Mouse (Mus musculus): ENCODE results near the gene Ankle2. TPM values are rescaled to one million over a fixed set of nuclear protein-coding genes. Genes with fewer than 3 reads are reported as not detected.

Gene Ankle2
- total RNA-seq (2014; rRNA removed) (31.0 and 40.2 TPM in 2 replicates), polyA plus RNA-seq (2015; fragmentation: Nextera tagmentation; extraction: Ambion mirVana) (11.6 and 17.8 TPM in 2 replicates)

DNA sequence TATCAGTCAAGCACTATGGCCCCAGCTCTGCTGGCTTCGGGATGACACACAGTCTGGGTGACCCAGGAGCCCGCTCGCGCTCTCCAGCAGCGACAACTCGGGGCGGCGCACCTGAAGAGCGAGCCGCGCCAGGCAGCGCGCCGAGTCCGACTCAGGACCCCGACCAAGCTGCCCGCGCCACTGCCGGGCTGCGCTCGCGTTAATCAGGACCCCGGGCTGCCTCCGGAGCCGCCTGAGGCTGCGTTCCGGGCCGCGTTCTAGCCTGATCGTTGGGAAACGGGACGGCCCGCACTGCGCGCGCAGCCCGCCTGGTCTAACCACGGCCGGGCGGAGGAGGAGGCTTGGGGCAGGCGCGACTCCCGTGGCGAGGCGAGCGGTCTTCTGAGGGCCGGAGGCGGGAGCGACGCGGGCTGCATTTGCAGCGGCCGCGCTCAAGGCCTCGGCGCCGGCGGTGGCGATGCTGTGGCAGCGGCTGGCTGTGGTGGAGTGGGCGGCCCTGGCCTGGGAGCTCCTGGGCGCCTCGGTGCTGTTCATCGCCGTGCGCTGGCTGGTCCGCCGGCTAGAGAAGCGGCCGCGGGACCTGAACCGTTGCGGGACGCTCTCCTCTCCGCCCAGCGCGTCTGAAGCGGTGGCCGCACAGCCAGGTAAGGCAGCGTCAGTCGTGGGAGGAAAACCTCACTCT is at the start of gene Ankle2:
Gene Ankle2, plus strand, starts transcription at position 225 of the 682 bp plus-strand sequence.
- Histone ChIP-seq H3K9me3 (ENCODE audit: low read length) (no peaks in the 10 kb centered on the region), H3K36me3 (ENCODE audit: insufficient read depth) (peaks cover 11% of the 10 kb centered on the region), H3K27me3 (ENCODE audit: insufficient read depth, low read length) (no peaks in the 10 kb centered on the region), H3K9ac (peak within 1 kb of the TSS; percentile 96), H3K4me2 (ENCODE audit: low read depth) (peak within 1 kb of the TSS; percentile 69), H3K4me1 (ENCODE audit: insufficient read depth) (peaks cover 8% of the 10 kb centered on the region; the same call in 1 of the 2 replicates), H3K4me3 (ENCODE audit: low read depth, low read length) (peak within 1 kb of the TSS; percentile 91), H3K27ac (ENCODE audit: low read depth, low read length) (peak within 1 kb of the TSS; percentile 94)
- WGBS = under 1% methylated on average over 80 of the region's 81 CpGs
- DNase-seq = peak; percentile 95
- 0 out of 2 replicates have a peak, but pooled peaks have one; percentile 1 for TF ChIP-seq CTCF (IDR thresholded peaks at IDR 0.05; ENCODE audit: low read depth)
- peak; percentile 99 for ATAC-seq

DNA sequence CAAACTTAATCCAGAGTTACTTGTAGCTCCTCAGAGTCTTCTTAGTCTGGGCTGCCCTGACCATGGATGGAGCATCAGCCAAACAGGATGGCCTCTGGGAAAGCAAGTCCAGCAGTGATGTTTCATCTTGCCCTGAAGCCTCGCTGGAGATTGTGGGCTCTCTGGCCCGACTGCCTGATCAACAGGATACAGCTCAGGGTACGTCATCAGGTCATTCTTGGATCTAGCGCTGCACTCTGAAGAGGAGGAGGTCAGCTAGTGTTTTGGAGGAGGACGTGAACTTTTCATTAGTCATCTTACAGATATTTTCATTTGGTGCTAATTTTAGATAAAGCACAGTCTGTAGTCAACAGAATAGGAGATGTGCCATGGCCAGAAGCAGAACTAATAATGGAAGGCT is 49.1 kb upstream of the Ankle2 start:
- TF ChIP-seq CTCF (IDR thresholded peaks at IDR 0.05; ENCODE audit: low read depth) = no peak
- Histone ChIP-seq H3K9ac (no peak overlapping the region), H3K4me3 (ENCODE audit: low read depth, low read length) (no peak overlapping the region), H3K4me2 (ENCODE audit: low read depth) (no peak overlapping the region), H3K4me1 (ENCODE audit: insufficient read depth) (peaks cover 9% of the 10 kb centered on the region), H3K9me3 (ENCODE audit: low read length) (no peaks in the 10 kb centered on the region), H3K36me3 (ENCODE audit: insufficient read depth) (peaks cover 41% of the 10 kb centered on the region), H3K27me3 (ENCODE audit: insufficient read depth, low read length) (no peaks in the 10 kb centered on the region), H3K27ac (ENCODE audit: low read depth, low read length) (no peak overlapping the region)
- no peak for DNase-seq
- WGBS = 89% methylated on average over 5 of the region's 5 CpGs
- ATAC-seq = no peak

DNA sequence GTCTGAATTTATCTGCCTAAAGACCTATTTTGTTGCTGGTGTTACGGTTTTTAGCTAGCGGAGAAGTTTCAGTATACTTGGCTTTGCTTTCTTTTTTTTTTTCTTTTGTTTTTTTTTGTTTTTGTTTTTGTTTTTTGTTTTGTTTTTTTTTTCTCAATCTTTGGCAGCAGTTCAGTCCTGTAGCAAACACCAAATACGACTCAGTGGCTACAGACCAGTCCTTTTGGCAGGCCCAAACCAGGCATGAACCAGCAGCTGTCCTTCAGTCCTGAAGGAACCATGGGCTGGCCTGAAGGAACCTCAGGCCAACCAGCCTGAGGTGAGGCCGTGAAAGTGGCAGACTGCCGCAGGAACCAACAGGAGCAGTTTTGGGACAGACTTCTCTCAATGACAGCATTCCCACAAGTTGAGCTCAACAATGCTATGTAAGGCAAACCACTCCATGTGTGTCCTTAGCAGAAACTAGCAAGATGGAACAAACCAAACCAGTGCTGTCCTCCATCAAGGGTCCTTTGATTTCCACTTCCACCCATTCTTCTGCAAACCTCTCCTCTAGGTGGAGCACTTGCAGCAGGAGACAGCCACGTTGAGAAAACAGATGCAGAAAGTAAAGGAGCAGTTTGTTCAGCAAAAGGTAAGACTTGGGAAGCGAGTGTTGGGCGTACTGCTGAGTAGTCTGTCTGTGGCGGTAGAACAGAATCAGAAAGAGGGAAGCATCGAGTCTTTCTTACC is 27.5 kb upstream of the Ankle2 start:
- peak; percentile 21; the same call in 1 of the 2 replicates for TF ChIP-seq CTCF (IDR thresholded peaks at IDR 0.05; ENCODE audit: low read depth)
- no peak overlapping the region for H3K4me3 ChIP-seq (ENCODE audit: low read depth, low read length)
- H3K36me3 ChIP-seq (ENCODE audit: insufficient read depth) = peaks cover 79% of the 10 kb centered on the region
- H3K9ac ChIP-seq = no peak overlapping the region
- ATAC-seq (no peak), DNase-seq (no peak)
- H3K9me3 ChIP-seq (ENCODE audit: low read length) = no peaks in the 10 kb centered on the region
- no peak overlapping the region for H3K4me2 ChIP-seq (ENCODE audit: low read depth)
- H3K4me1 ChIP-seq (ENCODE audit: insufficient read depth) = no peaks in the 10 kb centered on the region
- 83% methylated on average over 10 of the region's 10 CpGs for WGBS
- H3K27ac ChIP-seq (ENCODE audit: low read depth, low read length) = no peak overlapping the region
- H3K27me3 ChIP-seq (ENCODE audit: insufficient read depth, low read length) = no peaks in the 10 kb centered on the region

DNA sequence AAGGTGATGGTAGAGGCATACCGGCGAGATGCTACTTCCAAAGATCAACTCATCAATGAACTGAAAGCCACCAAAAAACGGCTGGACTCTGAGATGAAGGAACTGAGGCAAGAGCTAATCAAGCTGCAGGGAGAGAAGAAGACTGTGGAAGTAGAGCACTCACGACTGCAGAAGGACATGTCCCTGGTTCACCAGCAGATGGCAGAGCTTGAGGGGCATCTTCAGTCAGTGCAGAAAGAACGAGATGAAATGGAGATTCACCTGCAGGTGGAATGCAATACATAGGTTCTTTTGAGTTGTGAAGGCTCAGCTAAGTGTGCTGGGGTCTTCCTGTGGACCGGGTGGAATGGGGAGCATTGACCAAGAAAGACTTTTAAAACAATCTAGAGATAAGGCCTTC is 26.0 kb upstream of the Ankle2 start:
- Histone ChIP-seq H3K36me3 (ENCODE audit: insufficient read depth) (peaks cover 90% of the 10 kb centered on the region), H3K9ac (no peak overlapping the region), H3K4me2 (ENCODE audit: low read depth) (no peak overlapping the region), H3K27ac (ENCODE audit: low read depth, low read length) (no peak overlapping the region), H3K4me3 (ENCODE audit: low read depth, low read length) (no peak overlapping the region), H3K9me3 (ENCODE audit: low read length) (no peaks in the 10 kb centered on the region), H3K4me1 (ENCODE audit: insufficient read depth) (no peaks in the 10 kb centered on the region), H3K27me3 (ENCODE audit: insufficient read depth, low read length) (no peaks in the 10 kb centered on the region)
- peak; percentile 43 for TF ChIP-seq CTCF (IDR thresholded peaks at IDR 0.05; ENCODE audit: low read depth)
- DNase-seq = no peak
- 82% methylated on average over 6 of the region's 6 CpGs for WGBS
- ATAC-seq = no peak

DNA sequence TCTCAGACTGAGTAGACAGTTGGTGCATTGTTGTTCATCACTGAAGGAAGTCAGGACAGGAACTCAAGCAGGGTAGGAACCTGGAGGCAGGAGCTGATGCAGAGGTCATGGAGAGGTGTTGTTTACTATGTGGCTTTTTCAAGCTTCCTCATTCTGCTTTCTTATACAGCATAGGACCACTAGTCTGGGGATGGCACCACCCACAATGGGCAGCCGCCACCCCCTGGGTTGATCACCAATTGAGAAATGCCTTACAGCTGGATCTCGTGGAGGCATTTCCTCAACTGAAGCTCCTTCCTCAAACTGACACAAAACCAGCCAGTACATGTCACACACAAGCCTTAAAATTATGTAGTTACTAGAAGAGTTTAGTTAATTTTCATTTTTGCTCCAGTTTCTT is 19.5 kb upstream of the Ankle2 start:
- ATAC-seq = no peak
- TF ChIP-seq CTCF (IDR thresholded peaks at IDR 0.05; ENCODE audit: low read depth) = no peak

DNA sequence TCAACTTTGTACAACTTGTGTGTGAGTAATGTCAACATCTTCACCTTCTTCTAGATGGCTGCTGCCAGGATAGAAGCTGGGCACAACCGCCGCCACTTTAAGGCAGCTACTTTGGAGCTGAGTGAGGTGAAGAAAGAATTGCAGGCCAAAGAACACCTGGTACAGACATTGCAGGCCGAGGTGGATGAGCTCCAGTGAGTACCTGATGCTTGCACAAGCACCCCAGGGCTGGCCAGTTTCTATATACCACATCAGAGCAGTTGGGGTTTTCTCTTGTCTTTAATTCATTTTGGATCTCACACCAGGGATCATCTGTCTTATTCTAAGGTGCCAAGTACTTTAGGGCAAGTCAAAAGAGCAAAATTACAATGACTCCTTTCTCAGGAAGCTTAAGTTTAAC is 14.0 kb upstream of the Ankle2 start:
- H3K27me3 ChIP-seq (ENCODE audit: insufficient read depth, low read length) = no peaks in the 10 kb centered on the region
- 96% methylated on average over 3 of the region's 3 CpGs for whole genome bisulfite sequencing
- ATAC-seq (no peak), DNase-seq (no peak)
- H3K4me2 ChIP-seq (ENCODE audit: low read depth) = no peak overlapping the region
- no peak overlapping the region for H3K9ac ChIP-seq
- no peak overlapping the region for H3K4me3 ChIP-seq (ENCODE audit: low read depth, low read length)
- TF ChIP-seq CTCF (IDR thresholded peaks at IDR 0.05; ENCODE audit: low read depth) = no peak
- no peaks in the 10 kb centered on the region for H3K9me3 ChIP-seq (ENCODE audit: low read length)
- no peak overlapping the region for H3K27ac ChIP-seq (ENCODE audit: low read depth, low read length)
- H3K4me1 ChIP-seq (ENCODE audit: insufficient read depth) = no peaks in the 10 kb centered on the region
- H3K36me3 ChIP-seq (ENCODE audit: insufficient read depth) = peaks cover 89% of the 10 kb centered on the region

More for the DNA sequence above, 19.5 kb upstream of the Ankle2 start:
- Histone ChIP-seq H3K4me3 (ENCODE audit: low read depth, low read length) (no peak overlapping the region), H3K4me1 (ENCODE audit: insufficient read depth) (no peaks in the 10 kb centered on the region), H3K27me3 (ENCODE audit: insufficient read depth, low read length) (no peaks in the 10 kb centered on the region), H3K36me3 (ENCODE audit: insufficient read depth) (peaks cover 92% of the 10 kb centered on the region), H3K9ac (no peak overlapping the region), H3K9me3 (ENCODE audit: low read length) (no peaks in the 10 kb centered on the region), H3K27ac (ENCODE audit: low read depth, low read length) (no peak overlapping the region), H3K4me2 (ENCODE audit: low read depth) (no peak overlapping the region)
- no peak for DNase-seq
- 93% methylated on average over 2 of the region's 2 CpGs for WGBS

DNA sequence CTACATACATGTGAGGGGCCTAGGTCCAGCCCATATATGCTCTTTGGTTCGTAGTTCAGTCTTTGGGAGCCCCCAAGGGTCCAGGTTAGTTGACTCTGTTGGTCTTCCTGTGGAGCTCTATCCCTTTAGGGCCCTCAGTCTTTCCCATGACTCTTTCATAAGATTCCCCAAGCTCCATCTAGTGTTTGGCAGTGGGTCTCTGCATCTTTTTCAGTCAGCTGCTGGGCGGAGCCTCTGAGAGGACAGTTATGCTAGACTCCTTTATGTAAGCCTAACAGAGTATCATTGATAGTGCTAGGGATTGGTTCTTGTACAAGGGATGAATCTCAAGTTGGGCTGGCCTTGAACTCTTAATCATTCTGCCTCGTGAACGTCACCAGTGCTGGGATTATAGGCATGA is 10.5 kb upstream of the Ankle2 start:
- H3K36me3 ChIP-seq (ENCODE audit: insufficient read depth) = peaks cover 81% of the 10 kb centered on the region
- WGBS = 95% methylated on average over 4 of the region's 4 CpGs

More for the DNA sequence above, 10.5 kb upstream of the Ankle2 start:
- H3K27ac ChIP-seq (ENCODE audit: low read depth, low read length) = no peak overlapping the region
- no peak for TF ChIP-seq CTCF (IDR thresholded peaks at IDR 0.05; ENCODE audit: low read depth)
- DNase-seq = no peak
- H3K27me3 ChIP-seq (ENCODE audit: insufficient read depth, low read length) = no peaks in the 10 kb centered on the region
- H3K9ac ChIP-seq = no peak overlapping the region
- H3K4me3 ChIP-seq (ENCODE audit: low read depth, low read length) = no peak overlapping the region
- no peaks in the 10 kb centered on the region for H3K9me3 ChIP-seq (ENCODE audit: low read length)
- ATAC-seq = no peak
- H3K4me2 ChIP-seq (ENCODE audit: low read depth) = no peak overlapping the region
- no peaks in the 10 kb centered on the region for H3K4me1 ChIP-seq (ENCODE audit: insufficient read depth)
